Mouse (Mus musculus) liver, embryonic 11.5 days (tissue): ENCODE results near the gene Dip2c. TPM values are rescaled to one million over a fixed set of nuclear protein-coding genes. Genes with fewer than 3 reads are reported as not detected.

ENCODE experiments used
- ATAC-seq: fragments of 200-750 bp; cut with Nextera tagmentation; replicated peaks from 2 replicates; pipeline ENCODE4 v1.8.0; 2017; ENCODE audit warnings: moderate number of reproducible peaks, mild to moderate bottlenecking, moderate TSS enrichment, moderate library complexity; ENCODE audit not compliant: low FRiP score
- DNase-seq: peaks from one replicate; pipeline ENCODE4 v3.0.0-alpha.2; 2017; ENCODE audit warnings: low spot score
- H3K27ac ChIP-seq: fragments of 300-500 bp; sonication (generic); 2 replicates; pipeline ENCODE4 v1.5.1; 2014; ENCODE audit warnings: mild to moderate bottlenecking, low read depth, low read length, control low read depth
- H3K27me3 ChIP-seq: fragments of 300-500 bp; sonication (generic); replicated peaks from 2 replicates; pipeline ENCODE4 v1.6.1; 2014; ENCODE audit warnings: low read length, mixed read lengths; ENCODE audit not compliant: control insufficient read depth, insufficient read depth
- H3K36me3 ChIP-seq: fragments of 300-500 bp; sonication (generic); 2 replicates; pipeline ENCODE4 v1.6.1; 2014; ENCODE audit warnings: mild to moderate bottlenecking, low read length, moderate library complexity, mixed read lengths; ENCODE audit not compliant: control insufficient read depth, insufficient read depth
- H3K4me1 ChIP-seq: fragments of 300-500 bp; sonication (generic); replicated peaks from 2 replicates; pipeline ENCODE4 v1.6.1; 2014; ENCODE audit warnings: low read length, mixed read lengths; ENCODE audit not compliant: control insufficient read depth, insufficient read depth
- H3K4me2 ChIP-seq: fragments of 300-500 bp; sonication (generic); 2 replicates; pipeline ENCODE4 v1.6.1; 2014; ENCODE audit warnings: mild to moderate bottlenecking, control low read depth, moderate library complexity
- H3K4me3 ChIP-seq: fragments of 300-500 bp; sonication (generic); 2 replicates; pipeline ENCODE4 v1.5.1; 2014; ENCODE audit warnings: low read depth, low read length, control low read depth
- H3K9ac ChIP-seq: fragments of 300-500 bp; sonication (generic); 2 replicates; pipeline ENCODE4 v1.6.1; 2014; ENCODE audit warnings: low read depth, low read length, control low read depth
- H3K9me3 ChIP-seq: fragments of 300-500 bp; sonication (generic); 2 replicates; pipeline ENCODE4 v1.6.1; 2016; ENCODE audit warnings: low read length, inconsistent platforms, mixed read lengths; ENCODE audit not compliant: control insufficient read depth
- WGBS: fragments of 180-500 bp; shearing (Covaris S2); extraction: QIAGEN DNeasy Blood & Tissue Kit; methylation state at CpG from one replicate; pipeline ENCODE4 v1.1.7; 2014; 5-methylcytosine and 5-hydroxymethylcytosine counted together
- polyA plus RNA-seq: library from polyadenylated mRNA; unstranded; fragments of >200 nt; fragmentation: Nextera tagmentation; extraction: Ambion mirVana; gene quantifications from 2 replicates; pipeline ENCODE4 v1.2.1, GENCODE M21; 2014

The Dip2c gene
- polyA plus RNA-seq, 1 experiment from 2014 or later = 2.2 TPM

DNA sequence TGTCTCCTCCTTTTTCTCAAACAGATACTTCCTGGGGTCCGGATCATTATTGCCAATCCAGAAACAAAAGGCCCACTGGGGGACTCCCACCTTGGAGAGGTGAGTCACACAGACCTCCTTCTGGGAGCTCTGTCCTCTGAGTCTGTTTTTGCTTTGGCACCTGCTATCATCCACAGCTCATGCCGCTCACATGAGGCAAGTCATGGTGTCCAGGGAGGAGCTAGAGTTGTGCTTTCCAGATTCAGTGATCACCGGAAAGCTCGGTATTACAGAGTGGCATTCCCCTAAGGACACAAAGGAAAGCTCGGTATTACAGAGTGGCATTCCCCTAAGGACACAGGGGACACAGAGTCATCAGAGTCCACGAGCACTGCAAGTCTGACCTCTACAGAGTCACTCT is 380.3 kb downstream of the Dip2c start:
- no peak for DNase-seq
- Histone ChIP-seq H3K4me2 (no peak overlapping the region), H3K4me1 (no peaks in the 10 kb centered on the region), H3K27me3 (no peaks in the 10 kb centered on the region), H3K4me3 (no peak overlapping the region), H3K36me3 (no peaks in the 10 kb centered on the region), H3K27ac (no peak overlapping the region), H3K9ac (no peak overlapping the region), H3K9me3 (no peaks in the 10 kb centered on the region)
- ATAC-seq = no peak
- 86% methylated on average over 6 of the region's 6 CpGs for WGBS

GRCm38 (mm10) chr13:9660711-9661110 is 384.4 kb downstream of the Dip2c start:
- no peak overlapping the region for H3K27ac ChIP-seq
- DNase-seq (no peak), ATAC-seq (0 out of 2 replicates have a peak, but pooled peaks have one; percentile 34)
- H3K9me3 ChIP-seq = no peaks in the 10 kb centered on the region
- H3K4me1 ChIP-seq = no peaks in the 10 kb centered on the region
- no peaks in the 10 kb centered on the region for H3K27me3 ChIP-seq
- 70% methylated on average over 1 of the region's 1 CpGs for WGBS
- no peak overlapping the region for H3K4me3 ChIP-seq
- no peak overlapping the region for H3K4me2 ChIP-seq
- no peak overlapping the region for H3K9ac ChIP-seq
- H3K36me3 ChIP-seq = no peaks in the 10 kb centered on the region

DNA sequence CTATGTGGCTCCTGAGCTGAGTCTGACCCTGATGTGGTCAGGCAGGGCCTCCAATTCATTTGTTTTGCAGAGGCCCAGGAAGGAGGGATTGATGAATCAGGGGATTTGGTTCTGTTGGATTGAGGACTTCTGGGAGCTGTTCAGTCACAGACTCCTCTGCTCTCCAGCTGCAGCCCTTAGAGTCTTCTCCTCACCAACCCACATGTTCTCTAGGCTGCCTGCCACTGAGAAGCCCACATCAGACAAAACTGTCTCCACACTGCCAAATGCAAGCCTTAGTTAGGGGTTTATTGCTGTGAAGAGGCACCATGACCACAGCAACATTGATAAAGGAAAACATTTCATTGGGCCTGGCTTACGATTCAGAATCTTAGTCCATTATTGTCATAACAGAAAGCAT is 387.3 kb downstream of the Dip2c start:
- H3K27ac ChIP-seq = no peak overlapping the region
- no peaks in the 10 kb centered on the region for H3K27me3 ChIP-seq
- 89% methylated on average over 1 of the region's 1 CpGs for WGBS
- no peak for ATAC-seq
- H3K4me2 ChIP-seq = no peak overlapping the region
- H3K4me3 ChIP-seq = no peak overlapping the region
- no peak overlapping the region for H3K9ac ChIP-seq
- no peaks in the 10 kb centered on the region for H3K9me3 ChIP-seq
- no peaks in the 10 kb centered on the region for H3K4me1 ChIP-seq
- DNase-seq = no peak
- no peaks in the 10 kb centered on the region for H3K36me3 ChIP-seq

GRCm38 (mm10) chr13:9667954-9668496 is 391.7 kb downstream of the Dip2c start:
- H3K9ac ChIP-seq = no peak overlapping the region
- no peaks in the 10 kb centered on the region for H3K9me3 ChIP-seq
- H3K4me3 ChIP-seq = no peak overlapping the region
- H3K36me3 ChIP-seq = no peaks in the 10 kb centered on the region
- WGBS = 79% methylated on average over 7 of the region's 7 CpGs
- no peaks in the 10 kb centered on the region for H3K27me3 ChIP-seq
- no peak for DNase-seq
- no peak for ATAC-seq
- no peak overlapping the region for H3K27ac ChIP-seq
- H3K4me1 ChIP-seq = no peaks in the 10 kb centered on the region
- H3K4me2 ChIP-seq = no peak overlapping the region

GRCm38 (mm10) chr13:9669246-9669645 is 392.9 kb downstream of the Dip2c start:
- no peak overlapping the region for H3K9ac ChIP-seq
- ATAC-seq = no peak
- H3K27me3 ChIP-seq = no peaks in the 10 kb centered on the region
- no peaks in the 10 kb centered on the region for H3K9me3 ChIP-seq
- DNase-seq = no peak
- no peaks in the 10 kb centered on the region for H3K4me1 ChIP-seq
- no peak overlapping the region for H3K27ac ChIP-seq
- no peaks in the 10 kb centered on the region for H3K36me3 ChIP-seq
- WGBS = 87% methylated on average over 5 of the region's 5 CpGs
- no peak overlapping the region for H3K4me2 ChIP-seq
- no peak overlapping the region for H3K4me3 ChIP-seq

GRCm38 (mm10) chr13:9674126-9674525 is 397.8 kb downstream of the Dip2c start:
- no peaks in the 10 kb centered on the region for H3K27me3 ChIP-seq
- H3K27ac ChIP-seq = no peak overlapping the region
- ATAC-seq (no peak), DNase-seq (peak; percentile 11)
- H3K4me1 ChIP-seq = no peaks in the 10 kb centered on the region
- H3K9me3 ChIP-seq = no peaks in the 10 kb centered on the region
- H3K4me3 ChIP-seq = no peak overlapping the region
- no peak overlapping the region for H3K4me2 ChIP-seq
- no peak overlapping the region for H3K9ac ChIP-seq
- H3K36me3 ChIP-seq = no peaks in the 10 kb centered on the region
- 81% methylated on average over 1 of the region's 1 CpGs for WGBS

- no peak for DNase-seq
These were observed 405.2 kb downstream of the Dip2c start for GRCm38 (mm10) chr13:9681492-9681891.

DNA sequence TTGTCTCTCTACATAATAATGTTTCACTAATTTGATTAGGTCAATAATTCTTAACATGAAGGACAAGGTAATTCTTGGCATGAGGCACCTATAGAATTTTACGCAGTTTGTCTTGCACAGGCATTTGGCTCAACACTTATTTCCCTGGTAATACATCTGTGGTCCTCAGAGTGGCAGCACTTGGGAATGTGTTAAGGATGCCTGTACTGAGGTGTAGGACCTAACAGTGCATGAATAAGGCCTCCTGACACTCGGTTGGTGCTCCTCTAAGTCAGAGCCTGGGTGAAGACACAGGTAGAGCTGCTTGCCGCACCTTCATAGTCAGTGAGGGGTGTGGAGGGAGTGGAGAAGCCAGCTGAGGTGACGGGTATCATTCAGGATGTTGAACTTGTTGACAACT is 407.0 kb downstream of the Dip2c start:
- DNase-seq (no peak), ATAC-seq (no peak)
- Histone ChIP-seq H3K4me1 (no peaks in the 10 kb centered on the region), H3K4me3 (no peak overlapping the region), H3K27ac (no peak overlapping the region), H3K27me3 (no peaks in the 10 kb centered on the region), H3K36me3 (peaks cover 8% of the 10 kb centered on the region), H3K9ac (no peak overlapping the region), H3K9me3 (no peaks in the 10 kb centered on the region), H3K4me2 (no peak overlapping the region)
- 94% methylated on average over 4 of the region's 4 CpGs for WGBS

More at GRCm38 (mm10) chr13:9681492-9681891, 405.2 kb downstream of the Dip2c start:
- no peaks in the 10 kb centered on the region for H3K4me1 ChIP-seq
- no peaks in the 10 kb centered on the region for H3K9me3 ChIP-seq
- no peak overlapping the region for H3K4me3 ChIP-seq
- H3K27me3 ChIP-seq = no peaks in the 10 kb centered on the region
- 89% methylated on average over 3 of the region's 3 CpGs for WGBS
- no peak overlapping the region for H3K4me2 ChIP-seq
- peaks cover 8% of the 10 kb centered on the region for H3K36me3 ChIP-seq
- no peak overlapping the region for H3K27ac ChIP-seq
- no peak overlapping the region for H3K9ac ChIP-seq
- ATAC-seq = no peak

DNA sequence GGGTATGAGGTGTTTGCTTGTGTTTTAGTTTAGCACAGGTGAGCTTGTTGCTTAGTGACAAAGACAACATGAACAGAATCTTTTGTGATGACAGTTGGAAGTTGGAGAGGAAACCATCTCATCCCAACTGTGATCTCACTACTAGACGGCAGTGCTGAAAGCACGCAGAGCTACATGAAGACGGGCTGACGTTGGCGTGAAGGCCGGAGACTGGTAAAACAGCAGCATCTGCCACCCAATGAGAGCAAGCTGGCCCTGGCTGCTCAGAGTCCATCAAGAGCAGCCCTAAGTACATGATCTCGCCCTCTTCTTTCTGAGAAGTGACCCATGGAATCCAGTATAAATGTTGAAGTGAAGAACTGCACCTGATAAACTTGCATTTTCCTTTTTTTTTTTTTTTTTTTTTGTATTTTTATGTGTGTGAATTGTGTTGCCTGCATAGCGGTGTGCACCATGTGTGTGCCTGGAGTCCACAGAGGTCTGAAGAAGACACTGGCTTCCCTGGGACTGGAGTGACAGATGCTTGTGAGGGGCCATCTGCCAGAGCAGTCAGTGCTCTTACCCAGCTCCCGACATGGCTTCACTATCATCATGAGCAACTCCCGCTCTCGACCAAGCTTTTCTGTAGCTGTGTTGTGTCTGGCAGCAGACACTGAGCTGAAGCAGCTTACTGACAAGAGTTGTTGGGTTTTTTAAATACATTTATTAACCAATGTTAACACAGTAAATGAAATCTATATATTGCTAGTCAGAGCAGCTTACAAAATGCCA is 408.0 kb downstream of the Dip2c start:
- Histone ChIP-seq H3K4me3 (no peak overlapping the region), H3K9ac (no peak overlapping the region), H3K4me1 (no peaks in the 10 kb centered on the region), H3K27me3 (no peaks in the 10 kb centered on the region), H3K4me2 (no peak overlapping the region), H3K9me3 (no peaks in the 10 kb centered on the region), H3K27ac (no peak overlapping the region), H3K36me3 (peaks cover 18% of the 10 kb centered on the region)
- ATAC-seq (no peak), DNase-seq (no peak)
- 92% methylated on average over 11 of the region's 11 CpGs for WGBS
